Mouse (Mus musculus) CH12.LX (cell line): ENCODE measurements around the gene Cd320. TPM values are rescaled to one million over a fixed set of nuclear protein-coding genes. Genes with fewer than 3 reads are reported as not detected.
A peak's percentile ranks its signal among the peaks of the same experiment; 100 is the strongest.
"Not testable (repeated sequence)": the region's sequence is repeated elsewhere in the genome, so short reads cannot be mapped to it uniquely, and the experiment has no call there.

Experiments
- DNase-seq: peaks from one replicate; pipeline ENCODE4 v3.0.0-alpha.2; 2013; ENCODE audit errors: extremely low read depth
- H3K27ac ChIP-seq: 2 replicates; pipeline ENCODE4 v1.5.1; 2012; ENCODE audit warnings: low read depth, mild to moderate bottlenecking, control low read depth, moderate library complexity; ENCODE audit not compliant: insufficient read depth
- H3K27me3 ChIP-seq: replicated peaks from 2 replicates; pipeline ENCODE3; 2012; ENCODE audit warnings: inconsistent platforms
- H3K36me3 ChIP-seq, 2 experiments: replicated peaks in 1 of 2; 2 replicates each; pipeline versions ENCODE3 to v1.6.1; 2012; ENCODE audit warnings: inconsistent platforms in 1 of 2, low read length in 1 of 2, mild to moderate bottlenecking in 1 of 2, mixed read lengths in 1 of 2, moderate library complexity in 1 of 2; ENCODE audit not compliant: control insufficient read depth in 1 of 2, insufficient read depth in 1 of 2
- H3K4me1 ChIP-seq, 2 experiments: 2 replicates each; pipeline ENCODE4 v1.6.1; 2012; ENCODE audit warnings: inconsistent platforms in 1 of 2, moderate library complexity in 1 of 2; ENCODE audit not compliant: insufficient read depth in 2 of 2, control insufficient read depth in 1 of 2
- H3K4me2 ChIP-seq: 2 replicates; pipeline ENCODE4 v1.6.1; 2012; ENCODE audit warnings: low read depth, mild to moderate bottlenecking, control low read depth; ENCODE audit not compliant: poor library complexity, insufficient read depth, severe bottlenecking
- H3K4me3 ChIP-seq, 3 experiments: fragments of 150-350 bp in 1 of 3; sonication (generic) in 1 of 3; replicated peaks in 1 of 3; 2 replicates each; pipeline versions ENCODE3 to v1.5.1; 2011 to 2012; ENCODE audit warnings: low read depth in 2 of 3, low read length in 2 of 3, mild to moderate bottlenecking in 2 of 3, moderate library complexity in 2 of 3, control low read depth in 1 of 3, improper control_type of control experiment in 1 of 3, inconsistent platforms in 1 of 3, mixed read lengths in 1 of 3; ENCODE audit not compliant: poor library complexity in 1 of 3
- H3K79me2 ChIP-seq: replicated peaks from 2 replicates; pipeline ENCODE4 v1.6.1; 2012; ENCODE audit warnings: mild to moderate bottlenecking, moderate library complexity; ENCODE audit not compliant: control insufficient read depth, poor library complexity, insufficient read depth, severe bottlenecking; ENCODE audit errors: extremely low read depth
- H3K9ac ChIP-seq: 2 replicates; pipeline ENCODE4 v1.6.1; 2012; ENCODE audit warnings: low read depth, mild to moderate bottlenecking, control low read depth, moderate library complexity; ENCODE audit not compliant: insufficient read depth
- H3K9me3 ChIP-seq: replicated peaks from 2 replicates; pipeline ENCODE3; 2012; ENCODE audit warnings: low read length, inconsistent platforms, mixed read lengths
- BHLHE40 ChIP-seq: IDR thresholded peaks from 2 replicates; pipeline ENCODE4 v1.6.1; 2011; ENCODE audit warnings: mild to moderate bottlenecking, low read depth, low read length, improper control_type of control experiment
- CHD1 ChIP-seq: IDR thresholded peaks from 2 replicates; pipeline ENCODE4 v1.6.1; 2012; ENCODE audit warnings: low read depth, low read length, improper control_type of control experiment, inconsistent platforms
- CHD2 ChIP-seq: IDR thresholded peaks from 2 replicates; pipeline ENCODE4 v1.6.1; 2011; ENCODE audit warnings: low read length, improper control_type of control experiment
- CTCF ChIP-seq, 2 experiments: IDR thresholded peaks in 1 of 2; conservative IDR thresholded peaks in 1 of 2; 2 replicates each; pipeline ENCODE4 v1.5.1; 2011 to 2012; ENCODE audit warnings: low read depth in 2 of 2, low read length in 2 of 2, improper control_type of control experiment in 1 of 2, inconsistent platforms in 1 of 2, mild to moderate bottlenecking in 1 of 2, moderate library complexity in 1 of 2
- E2F4 ChIP-seq: IDR thresholded peaks from 2 replicates; pipeline ENCODE4 v1.6.1; 2011; ENCODE audit warnings: low read depth, low read length, improper control_type of control experiment; ENCODE audit not compliant: insufficient replicate concordance
- ELF1 ChIP-seq: IDR thresholded peaks from 2 replicates; pipeline ENCODE4 v1.6.1; 2014; ENCODE audit warnings: low read depth, mild to moderate bottlenecking, inconsistent platforms, low read length, improper control_type of control experiment
- EP300 ChIP-seq: IDR thresholded peaks from 2 replicates; pipeline ENCODE4 v1.6.1; 2011; ENCODE audit warnings: low read length, improper control_type of control experiment
- GABPA ChIP-seq: IDR thresholded peaks from 2 replicates; pipeline ENCODE4 v1.6.1; 2012; ENCODE audit warnings: low read depth, low read length, improper control_type of control experiment, inconsistent platforms; ENCODE audit not compliant: insufficient replicate concordance
- HCFC1 ChIP-seq: IDR thresholded peaks from 2 replicates; pipeline ENCODE4 v1.6.1; 2012; ENCODE audit warnings: low read depth, mild to moderate bottlenecking, inconsistent platforms, low read length, improper control_type of control experiment
- IRF4 ChIP-seq: IDR thresholded peaks from 2 replicates; pipeline ENCODE4 v1.6.1; 2014; ENCODE audit warnings: low read depth, mild to moderate bottlenecking, inconsistent platforms, low read length, improper control_type of control experiment
- JUN ChIP-seq: IDR thresholded peaks from 2 replicates; pipeline ENCODE4 v1.6.1; 2011; ENCODE audit warnings: low read depth, mild to moderate bottlenecking, low read length, improper control_type of control experiment, moderate library complexity; ENCODE audit not compliant: insufficient read depth
- JUND ChIP-seq: conservative IDR thresholded peaks from 2 replicates; pipeline ENCODE4 v1.6.1; 2011; ENCODE audit warnings: low read depth, low read length, improper control_type of control experiment
- KAT2A ChIP-seq: IDR thresholded peaks from 2 replicates; pipeline ENCODE4 v1.6.1; 2012; ENCODE audit warnings: low read length, improper control_type of control experiment, inconsistent platforms; ENCODE audit not compliant: insufficient replicate concordance
- MAX ChIP-seq: IDR thresholded peaks from 2 replicates; pipeline ENCODE4 v1.6.1; 2011; ENCODE audit warnings: low read length, improper control_type of control experiment
- MAZ ChIP-seq: IDR thresholded peaks from 2 replicates; pipeline ENCODE4 v1.6.1; 2012; ENCODE audit warnings: low read depth, mild to moderate bottlenecking, inconsistent platforms, low read length, improper control_type of control experiment, moderate library complexity
- MXI1 ChIP-seq: IDR thresholded peaks from 2 replicates; pipeline ENCODE4 v1.6.1; 2011; ENCODE audit warnings: mild to moderate bottlenecking, low read depth, low read length, improper control_type of control experiment
- MYC ChIP-seq: IDR thresholded peaks from 2 replicates; pipeline ENCODE4 v1.6.1; 2011; ENCODE audit warnings: low read depth, mild to moderate bottlenecking, improper control_type of control experiment, low read length
- NELFE ChIP-seq: IDR thresholded peaks from 2 replicates; pipeline ENCODE4 v1.6.1; 2011; ENCODE audit warnings: low read depth, low read length, improper control_type of control experiment
- NRF1 ChIP-seq: IDR thresholded peaks from 2 replicates; pipeline ENCODE4 v1.6.1; 2014; ENCODE audit warnings: low read depth, mild to moderate bottlenecking, inconsistent platforms, low read length, improper control_type of control experiment, moderate library complexity
- PAX5 ChIP-seq: IDR thresholded peaks from 2 replicates; pipeline ENCODE4 v1.6.1; 2012; ENCODE audit warnings: low read length, inconsistent platforms, mixed read lengths
- POLR2A ChIP-seq: IDR thresholded peaks from 2 replicates; pipeline ENCODE4 v1.6.1; 2011; ENCODE audit warnings: low read depth, mild to moderate bottlenecking, improper control_type of control experiment, low read length
- POLR2AphosphoS2 ChIP-seq: IDR thresholded peaks from 2 replicates; pipeline ENCODE4 v1.6.1; 2011; ENCODE audit warnings: low read depth, low read length, improper control_type of control experiment
- RAD21 ChIP-seq: IDR thresholded peaks from 2 replicates; pipeline ENCODE4 v1.6.1; 2011; ENCODE audit warnings: low read depth, mild to moderate bottlenecking, low read length, improper control_type of control experiment, moderate library complexity
- SIN3A ChIP-seq: IDR thresholded peaks from 2 replicates; pipeline ENCODE4 v1.6.1; 2012; ENCODE audit warnings: low read length, improper control_type of control experiment, inconsistent platforms
- SMC3 ChIP-seq: IDR thresholded peaks from 2 replicates; pipeline ENCODE4 v1.6.1; 2011; ENCODE audit warnings: low read depth, low read length, improper control_type of control experiment
- TCF12 ChIP-seq: IDR thresholded peaks from 2 replicates; pipeline ENCODE4 v1.6.1; 2014; ENCODE audit warnings: low read depth, mild to moderate bottlenecking, inconsistent platforms, low read length, improper control_type of control experiment
- UBTF ChIP-seq: IDR thresholded peaks from 2 replicates; pipeline ENCODE4 v1.6.1; 2012; ENCODE audit warnings: low read depth, mild to moderate bottlenecking, inconsistent platforms, low read length, improper control_type of control experiment, moderate library complexity
- USF2 ChIP-seq: conservative IDR thresholded peaks from 2 replicates; pipeline ENCODE4 v1.6.1; 2011; ENCODE audit warnings: low read depth, low read length, improper control_type of control experiment
- ZC3H11A ChIP-seq: IDR thresholded peaks from 2 replicates; pipeline ENCODE4 v1.6.1; 2012; ENCODE audit warnings: low read depth, mild to moderate bottlenecking, inconsistent platforms, low read length, improper control_type of control experiment
- ZKSCAN1 ChIP-seq: IDR thresholded peaks from 2 replicates; pipeline ENCODE4 v1.6.1; 2012; ENCODE audit warnings: low read depth, inconsistent platforms, low read length, improper control_type of control experiment, borderline replicate concordance
- ZMIZ1 ChIP-seq: IDR thresholded peaks from 2 replicates; pipeline ENCODE4 v1.6.1; 2012; ENCODE audit warnings: low read depth, mild to moderate bottlenecking, inconsistent platforms, low read length, improper control_type of control experiment
- ZNF384 ChIP-seq: IDR thresholded peaks from 2 replicates; pipeline ENCODE4 v1.6.1; 2012; ENCODE audit warnings: low read depth, low read length, improper control_type of control experiment, inconsistent platforms
- dilution Hi-C: fragments of 300-500 bp; cut with MboI; formaldehyde crosslinking; loops from 2 replicates; pipeline ENCODE4 v1.14.3; 2020; ENCODE audit warnings: low sequenced_read_pairs; ENCODE audit not compliant: extremely low pct_unique_long_range_greater_than_20kb, extremely low pct_ligation_motif_present
- in situ Hi-C: fragments of 300-500 bp; cut with MboI; formaldehyde crosslinking; loops from 3 replicates; pipeline ENCODE4 v1.14.3; 2019; ENCODE audit warnings: low sequenced_read_pairs, low pct_ligation_motif_present, low pct_unique_long_range_greater_than_20kb, mixed read lengths
- polyA plus RNA-seq: library from polyadenylated mRNA; unstranded; fragments of >175 nt; gene quantifications from 2 replicates; pipeline ENCODE4 v1.2.1, GENCODE M21; 2012; ENCODE audit warnings: low read depth; ENCODE audit not compliant: insufficient read length
- total RNA-seq, 2 experiments: library from RNA; depleted of rRNA; stranded (reverse); fragments of 300-350 nt in 1 of 2; fragments of >200 nt in 1 of 2; gene quantifications; 2 replicates each; pipeline ENCODE4 v1.2.3; 2012 to 2014

Gene Cd320
- total and polyA plus RNA-seq, 3 experiments, result 50.9 to 67.1 (median 53.7) TPM

GRCm38 (mm10) chr17:33897114-33897794, 54.4 kb downstream of the Cd320 start:
- no peak overlapping the region for H3K4me2 ChIP-seq
- no peaks in the 10 kb centered on the region for H3K79me2 ChIP-seq
- dilution Hi-C loops (no loop called here), in situ Hi-C loops (no loop called here)
- H3K27ac ChIP-seq, result no peak overlapping the region
- TF ChIP-seq ELF1 (no peak), MAX (no peak; the same call in 1 of the 2 replicates), POLR2AphosphoS2 (no peak), MYC (peak; percentile 98), NRF1 (no peak), USF2 (no peak), MXI1 (no peak), GABPA (no peak), CHD1 (no peak), E2F4 (no peak), JUND (no peak), KAT2A (no peak), ZNF384 (peak; percentile 92), ZMIZ1 (no peak), MAZ (no peak), POLR2A (no peak), EP300 (no peak), SIN3A (no peak), RAD21 (peak; percentile 75), UBTF (no peak), JUN (no peak), ZC3H11A (no peak), CHD2 (no peak), SMC3 (peak; percentile 73), HCFC1 (no peak), NELFE (no peak), BHLHE40 (no peak), TCF12 (no peak), ZKSCAN1 (no peak), IRF4 (no peak), PAX5 (no peak), CTCF (conservative IDR thresholded peaks at IDR 0.05 in 1 of 2, IDR thresholded peaks at IDR 0.05 in 1 of 2; ENCODE audit: low read depth in 2 of 2, low read length in 2 of 2) (peak; percentile 70 to 79)
- peaks cover 3% of the 10 kb centered on the region for H3K27me3 ChIP-seq
- H3K4me3 ChIP-seq, result no peak overlapping the region
- H3K4me1 ChIP-seq, result no peaks in the 10 kb centered on the region
- no peaks in the 10 kb centered on the region for H3K36me3 ChIP-seq
- no peak overlapping the region for H3K9ac ChIP-seq
- no peaks in the 10 kb centered on the region for H3K9me3 ChIP-seq
- DNase-seq, result peak; percentile 86

- H3K4me1 ChIP-seq, H3K27me3 ChIP-seq, H3K9me3 ChIP-seq, H3K9ac ChIP-seq, in situ Hi-C loops, H3K4me3 ChIP-seq, H3K36me3 ChIP-seq, H3K4me2 ChIP-seq, dilution Hi-C loops, DNase-seq, H3K27ac ChIP-seq, H3K79me2 ChIP-seq: not testable (repeated sequence)
Measured at GRCm38 (mm10) chr17:33898193-33898592, 55.3 kb downstream of the Cd320 start.
